In genomic region chr13:102905361-102905950, GRCm38 (mm10) we compare ENCODE assay signal across 8 mouse cellular contexts.
DNase-seq lines count a peak whose midpoint lies in the region; ATAC-seq and TF ChIP-seq lines count a peak whose summit lies in the region.

No protein-coding gene starts in this region.

- TF ChIP-seq POLR2A in brain, embryonic 14.5 days (IDR thresholded peaks at IDR 0.05; ENCODE audit: borderline replicate concordance, extremely low read depth, insufficient read depth, insufficient read length, poor library complexity, severe bottlenecking) = no peak
- TF ChIP-seq POLR2A in limb, embryonic 14.5 days (IDR thresholded peaks at IDR 0.05; ENCODE audit: borderline replicate concordance, extremely low read depth, insufficient read depth, insufficient read length) = 0 out of 2 replicates have a peak, but pooled peaks have one; percentile 14
- TF ChIP-seq POLR2A in small intestine, adult 2 months (IDR thresholded peaks at IDR 0.05; ENCODE audit: low read depth, low read length) = no peak

- under 1% methylated on average over 16 of the region's 16 CpGs for WGBS in kidney, embryonic 15.5 days
- WGBS in forebrain, embryonic 16.5 days = 1% methylated on average over 16 of the region's 16 CpGs
- WGBS in limb, embryonic 14.5 days = 2% methylated on average over 16 of the region's 16 CpGs
- WGBS in small intestine, adult 2 months = 1% methylated on average over 16 of the region's 16 CpGs

- peaks cover 29% of the 10 kb centered on the region for H3K4me1 ChIP-seq in kidney, embryonic 15.5 days
- H3K4me1 ChIP-seq in forebrain, embryonic 16.5 days (replicated peaks; ENCODE audit: control insufficient read depth, insufficient read depth, low read length) = peaks cover 8% of the 10 kb centered on the region
- H3K4me1 ChIP-seq in limb, embryonic 14.5 days (ENCODE audit: control insufficient read depth, insufficient read depth, low read length) = peaks cover 18% of the 10 kb centered on the region
- H3K4me1 ChIP-seq in small intestine, adult 2 months (ENCODE audit: control insufficient read depth, insufficient read depth, insufficient read length, low read length) = peaks cover 4% of the 10 kb centered on the region; the same call in 1 of the 2 replicates

- H3K4me2 ChIP-seq in kidney, embryonic 15.5 days = peak overlapping the region; percentile 69
- H3K4me2 ChIP-seq in forebrain, embryonic 16.5 days (ENCODE audit: low read length) = peak overlapping the region; percentile 85
- peak overlapping the region; percentile 77 for H3K4me2 ChIP-seq in limb, embryonic 14.5 days (replicated peaks; ENCODE audit: low read depth, low read length, severe bottlenecking)

- H3K27ac ChIP-seq in kidney, embryonic 15.5 days = peak overlapping the region; percentile 93
- H3K27ac ChIP-seq in forebrain, embryonic 16.5 days (ENCODE audit: low read length) = peak overlapping the region; percentile 14; the same call in 1 of the 2 replicates
- H3K27ac ChIP-seq in limb, embryonic 14.5 days (replicated peaks; ENCODE audit: low read depth, low read length) = peak overlapping the region; percentile 65
- H3K27ac ChIP-seq in small intestine, adult 2 months (ENCODE audit: insufficient read depth, low read depth, low read length) = peak overlapping the region; percentile 92

- no peaks in the 10 kb centered on the region for H3K27me3 ChIP-seq in kidney, embryonic 15.5 days
- no peaks in the 10 kb centered on the region for H3K27me3 ChIP-seq in forebrain, embryonic 16.5 days (replicated peaks; ENCODE audit: control insufficient read depth, insufficient read depth, low read length)
- H3K27me3 ChIP-seq in limb, embryonic 14.5 days (ENCODE audit: control insufficient read depth, insufficient read depth, low read length) = no peaks in the 10 kb centered on the region
- H3K27me3 ChIP-seq in small intestine, adult 2 months (ENCODE audit: control insufficient read depth, insufficient read depth, low read length) = no peaks in the 10 kb centered on the region

- ATAC-seq in kidney, embryonic 15.5 days (replicated peaks; ENCODE audit: low FRiP score) = no peak
- no peak for ATAC-seq in forebrain, embryonic 16.5 days
- no peak for ATAC-seq in limb, embryonic 14.5 days (ENCODE audit: low FRiP score, low read depth)

- peak overlapping the region; percentile 65 for H3K4me3 ChIP-seq in kidney, embryonic 15.5 days (replicated peaks)
- peak overlapping the region; percentile 58 for H3K4me3 ChIP-seq in forebrain, embryonic 16.5 days (replicated peaks; ENCODE audit: low read length)
- H3K4me3 ChIP-seq in limb, embryonic 14.5 days (replicated peaks; ENCODE audit: low read length) = peak overlapping the region; percentile 47
- H3K4me3 ChIP-seq in small intestine, adult 2 months (ENCODE audit: low read depth, low read length) = peak overlapping the region; percentile 83

- no peak for TF ChIP-seq CTCF in brain, embryonic 14.5 days (IDR thresholded peaks at IDR 0.05; ENCODE audit: borderline replicate concordance, extremely low read depth, insufficient read depth, insufficient read length)
- TF ChIP-seq CTCF in small intestine, adult 2 months (IDR thresholded peaks at IDR 0.05; ENCODE audit: extremely low read depth, insufficient read length, insufficient replicate concordance, low read depth, low read length) = no peak

- H3K9me3 ChIP-seq in kidney, embryonic 15.5 days (replicated peaks) = no peaks in the 10 kb centered on the region
- H3K9me3 ChIP-seq in forebrain, embryonic 16.5 days (ENCODE audit: control insufficient read depth, low read length) = no peaks in the 10 kb centered on the region
- H3K9me3 ChIP-seq in limb, embryonic 14.5 days (ENCODE audit: control insufficient read depth, low read length) = no peaks in the 10 kb centered on the region

- no peaks in the 10 kb centered on the region for H3K36me3 ChIP-seq in kidney, embryonic 15.5 days
- no peaks in the 10 kb centered on the region for H3K36me3 ChIP-seq in forebrain, embryonic 16.5 days (ENCODE audit: control insufficient read depth, insufficient read depth)
- no peaks in the 10 kb centered on the region for H3K36me3 ChIP-seq in limb, embryonic 14.5 days (ENCODE audit: control insufficient read depth, insufficient read depth, low read length)
- no peaks in the 10 kb centered on the region for H3K36me3 ChIP-seq in small intestine, adult 2 months (ENCODE audit: control insufficient read depth, insufficient read depth, low read length)

- DNase-seq in kidney, adult 9 months = no peak
- DNase-seq in brain, embryonic 14.5 days (ENCODE audit: low read depth) = peak; percentile 38
- DNase-seq in limb, embryonic 14.5 days (ENCODE audit: low spot score) = no peak
- DNase-seq in gastrocnemius, adult 8-10 months (ENCODE audit: low spot score in 2 of 2) = no peak
- DNase-seq in natural killer cell, adult 2 months (ENCODE audit: low spot score in 2 of 2) = no peak

- peak overlapping the region; percentile 72 for H3K9ac ChIP-seq in kidney, embryonic 15.5 days
- peak overlapping the region; percentile 59 for H3K9ac ChIP-seq in forebrain, embryonic 16.5 days (replicated peaks; ENCODE audit: low read depth, low read length)
- H3K9ac ChIP-seq in limb, embryonic 14.5 days (ENCODE audit: low read depth, low read length, severe bottlenecking) = peak overlapping the region; percentile 67

Comparison
In these comparisons a context has a peak if more than half of its experiments do, and no peak if none do; other contexts are left out.
1. H3K27ac ChIP-seq: peak in every context shown above with its lines; median percentile 93 in kidney, embryonic 15.5 days; 92 in small intestine, adult 2 months; 65 in limb, embryonic 14.5 days; 14 in forebrain, embryonic 16.5 days.